Mouse (Mus musculus): Measurements from ENCODE around the gene Plxnd1. TPM values are rescaled to one million over a fixed set of nuclear protein-coding genes. Genes with fewer than 3 reads are reported as not detected.
A peak's percentile ranks its signal among the peaks of the same experiment; 100 is the strongest.

Gene Plxnd1
- polyA plus RNA-seq (2016; fragmentation: Nextera tagmentation; extraction: Ambion mirVana): 24.6 and 28.5 TPM in 2 replicates

- Histone ChIP-seq H3K27me3 (ENCODE audit: insufficient read depth, poor library complexity, severe bottlenecking) (peaks cover 72% of the 10 kb centered on the region), H3K4me1 (replicated peaks) (peaks cover 88% of the 10 kb centered on the region), H3K27ac (peak within 1 kb of the TSS; percentile 81), H3K9me3 (no peaks in the 10 kb centered on the region), H3K36me3 (no peaks in the 10 kb centered on the region), H3K4me3 (peak within 1 kb of the TSS; percentile 60)
- WGBS: 1% methylated on average over 49 of the region's 51 CpGs
- DNase-seq (ENCODE audit: low spot score): peak; percentile 91
Measured at GRCm38 (mm10) chr6:115994877-115995520, at the start of gene Plxnd1. Gene Plxnd1 (minus strand): TSS chr6:115995005.

DNA sequence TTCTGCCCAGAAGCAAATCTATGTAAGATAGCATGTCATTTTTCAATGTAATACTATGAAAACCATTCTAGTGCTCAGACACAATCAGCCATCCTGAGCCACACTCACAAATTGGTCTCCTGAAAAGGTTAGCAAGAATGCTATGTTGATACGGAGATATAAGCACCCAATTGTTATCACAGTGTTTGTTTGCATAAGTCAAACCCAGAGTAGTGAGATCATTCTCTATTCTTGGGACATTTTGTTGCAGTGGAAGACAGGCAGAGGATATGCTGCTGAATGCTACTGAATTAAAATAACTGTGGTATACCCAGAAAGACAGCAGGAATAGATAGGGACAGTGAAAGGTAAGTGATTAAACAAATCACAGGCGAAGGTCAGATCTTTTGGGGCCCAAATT lies 49.2 kb upstream of the Plxnd1 start:
- 66% methylated on average over 2 of the region's 2 CpGs for WGBS
- Histone ChIP-seq H3K9me3 (peaks cover 3% of the 10 kb centered on the region), H3K27me3 (ENCODE audit: insufficient read depth, poor library complexity, severe bottlenecking) (no peaks in the 10 kb centered on the region), H3K4me1 (replicated peaks) (peaks cover 14% of the 10 kb centered on the region), H3K36me3 (peaks cover 13% of the 10 kb centered on the region), H3K4me3 (no peak overlapping the region), H3K27ac (0 out of 2 replicates have a peak overlapping the region, but pooled peaks have one; percentile 37)
- no peak for DNase-seq (ENCODE audit: low spot score)

DNA sequence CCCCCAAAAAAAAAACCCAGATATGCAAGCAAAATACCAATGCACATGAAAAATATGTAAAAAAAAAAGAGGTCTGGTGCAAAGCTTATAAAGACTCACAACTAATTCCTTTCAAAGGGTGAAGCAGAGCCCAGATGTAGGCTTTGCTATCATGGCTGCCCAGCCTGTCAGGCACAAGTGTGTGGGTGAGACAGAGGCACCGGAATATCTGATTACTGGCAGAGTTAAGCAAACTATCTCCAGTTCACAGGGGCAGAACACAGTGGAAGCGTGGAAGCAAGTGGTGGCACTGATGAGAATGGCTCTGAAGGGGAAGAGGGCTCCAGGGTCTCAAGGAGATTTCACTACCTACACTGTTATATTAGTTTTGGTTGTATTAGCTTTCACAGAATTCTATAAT lies 43.4 kb upstream of the Plxnd1 start:
- Histone ChIP-seq H3K4me1 (replicated peaks) (0 out of 2 replicates have a peak, but pooled peaks cover under 1% of the 10 kb centered on the region), H3K36me3 (peaks cover 10% of the 10 kb centered on the region), H3K9me3 (peaks cover 3% of the 10 kb centered on the region), H3K27ac (no peak overlapping the region), H3K4me3 (no peak overlapping the region), H3K27me3 (ENCODE audit: insufficient read depth, poor library complexity, severe bottlenecking) (no peaks in the 10 kb centered on the region)
- 91% methylated on average over 2 of the region's 2 CpGs for WGBS
- no peak for DNase-seq (ENCODE audit: low spot score)

- H3K4me3 ChIP-seq: no peak overlapping the region
- WGBS: 89% methylated on average over 5 of the region's 5 CpGs
Measured at GRCm38 (mm10) chr6:116037281-116037831, 42.6 kb upstream of the Plxnd1 start.

GRCm38 (mm10) chr6:116036555-116036954 lies 41.8 kb upstream of the Plxnd1 start:
- no peak for DNase-seq (ENCODE audit: low spot score)
- no peaks in the 10 kb centered on the region for H3K4me1 ChIP-seq (replicated peaks)
- no peaks in the 10 kb centered on the region for H3K27me3 ChIP-seq (ENCODE audit: insufficient read depth, poor library complexity, severe bottlenecking)
- H3K4me3 ChIP-seq: no peak overlapping the region
- H3K27ac ChIP-seq: no peak overlapping the region
- 88% methylated on average over 2 of the region's 2 CpGs for WGBS
- no peaks in the 10 kb centered on the region for H3K9me3 ChIP-seq
- no peaks in the 10 kb centered on the region for H3K36me3 ChIP-seq

More at GRCm38 (mm10) chr6:116037281-116037831, 42.6 kb upstream of the Plxnd1 start:
- Histone ChIP-seq H3K36me3 (peaks cover 3% of the 10 kb centered on the region; the same call in 1 of the 2 replicates), H3K27ac (no peak overlapping the region), H3K9me3 (no peaks in the 10 kb centered on the region), H3K4me1 (replicated peaks) (no peaks in the 10 kb centered on the region), H3K27me3 (ENCODE audit: insufficient read depth, poor library complexity, severe bottlenecking) (no peaks in the 10 kb centered on the region)
- no peak for DNase-seq (ENCODE audit: low spot score)

DNA sequence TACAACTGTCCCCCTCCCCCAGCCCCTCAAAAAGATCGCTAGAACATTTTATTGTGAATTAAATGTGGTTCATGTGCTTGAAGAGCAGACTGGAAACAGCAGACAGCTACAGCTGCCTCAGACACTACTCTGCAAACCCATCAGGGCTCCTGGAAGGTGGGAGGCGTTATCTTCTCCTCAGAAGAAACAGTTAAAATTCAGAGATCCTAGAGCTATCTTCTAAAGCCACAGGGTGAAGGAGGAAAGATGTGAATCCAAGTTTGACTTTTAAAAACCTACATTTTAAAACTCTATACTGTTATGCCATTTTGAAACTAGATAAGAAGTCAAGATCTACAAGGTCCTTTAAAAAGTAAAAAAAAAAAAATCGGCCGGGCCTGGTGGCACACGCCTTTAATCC lies 36.2 kb upstream of the Plxnd1 start:
- Histone ChIP-seq H3K36me3 (peaks cover 10% of the 10 kb centered on the region; the same call in 1 of the 2 replicates), H3K4me3 (no peak overlapping the region), H3K27me3 (ENCODE audit: insufficient read depth, poor library complexity, severe bottlenecking) (no peaks in the 10 kb centered on the region), H3K9me3 (no peaks in the 10 kb centered on the region), H3K27ac (no peak overlapping the region), H3K4me1 (replicated peaks) (no peaks in the 10 kb centered on the region)
- 90% methylated on average over 5 of the region's 5 CpGs for WGBS
- DNase-seq (ENCODE audit: low spot score): no peak

DNA sequence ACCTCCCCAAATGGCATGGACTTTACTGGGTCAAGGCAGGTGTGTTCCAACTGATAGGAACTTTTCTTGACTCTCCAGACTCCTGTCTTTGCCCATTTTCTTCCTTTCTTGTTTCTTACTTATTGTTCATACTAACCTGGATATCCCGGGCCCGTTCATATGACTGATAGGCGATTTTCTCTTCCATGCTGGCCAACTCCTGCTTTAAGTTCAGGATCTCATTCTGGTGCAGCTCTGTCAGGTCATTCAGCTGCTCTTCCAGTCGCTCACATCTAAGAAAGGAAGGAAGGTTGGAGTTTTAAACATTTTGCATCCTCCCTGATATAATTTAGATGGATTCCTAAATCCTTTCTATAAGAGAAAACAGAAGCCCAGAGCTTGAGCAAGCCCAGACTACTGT lies 29.9 kb upstream of the Plxnd1 start:
- H3K27me3 ChIP-seq (ENCODE audit: insufficient read depth, poor library complexity, severe bottlenecking): no peaks in the 10 kb centered on the region
- no peak overlapping the region for H3K27ac ChIP-seq
- no peaks in the 10 kb centered on the region for H3K4me1 ChIP-seq (replicated peaks)
- peaks cover 52% of the 10 kb centered on the region for H3K36me3 ChIP-seq
- H3K4me3 ChIP-seq: no peak overlapping the region
- no peak for DNase-seq (ENCODE audit: low spot score)
- 88% methylated on average over 4 of the region's 4 CpGs for WGBS
- H3K9me3 ChIP-seq: peaks cover 8% of the 10 kb centered on the region

- Histone ChIP-seq H3K4me3 (no peak overlapping the region), H3K27me3 (ENCODE audit: insufficient read depth, poor library complexity, severe bottlenecking) (no peaks in the 10 kb centered on the region), H3K4me1 (replicated peaks) (no peaks in the 10 kb centered on the region), H3K27ac (no peak overlapping the region), H3K9me3 (peaks cover 8% of the 10 kb centered on the region), H3K36me3 (peaks cover 50% of the 10 kb centered on the region)
- 87% methylated on average over 9 of the region's 9 CpGs for WGBS
- no peak for DNase-seq (ENCODE audit: low spot score)
Measured at GRCm38 (mm10) chr6:116021961-116022485, 27.2 kb upstream of the Plxnd1 start.

DNA sequence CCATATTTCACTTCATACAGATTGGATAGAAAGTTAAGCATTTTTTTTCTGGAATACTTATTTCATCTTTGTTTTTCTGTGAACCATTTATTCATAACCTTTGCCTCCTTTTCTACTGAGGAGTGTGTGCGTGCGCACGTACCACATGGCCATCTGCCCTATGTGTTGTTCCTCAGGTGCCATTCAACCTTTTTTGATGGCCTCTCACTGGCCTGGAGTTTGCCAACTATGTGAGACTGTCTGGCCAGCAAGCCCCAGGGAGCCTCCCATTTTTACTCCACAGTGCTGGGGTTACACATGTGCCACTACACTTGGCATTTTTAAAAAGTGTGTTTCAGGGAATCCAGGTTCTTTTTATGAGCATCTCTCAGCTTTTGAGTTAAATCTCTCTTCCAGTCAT lies 21.1 kb upstream of the Plxnd1 start:
- H3K36me3 ChIP-seq: peaks cover 21% of the 10 kb centered on the region
- H3K4me3 ChIP-seq: no peak overlapping the region
- peaks cover 6% of the 10 kb centered on the region for H3K4me1 ChIP-seq (replicated peaks)
- DNase-seq (ENCODE audit: low spot score): no peak
- H3K9me3 ChIP-seq: no peaks in the 10 kb centered on the region
- no peak overlapping the region for H3K27ac ChIP-seq
- no peaks in the 10 kb centered on the region for H3K27me3 ChIP-seq (ENCODE audit: insufficient read depth, poor library complexity, severe bottlenecking)
- 94% methylated on average over 3 of the region's 3 CpGs for WGBS

GRCm38 (mm10) chr6:116014111-116014510 lies 19.3 kb upstream of the Plxnd1 start:
- H3K27me3 ChIP-seq (ENCODE audit: insufficient read depth, poor library complexity, severe bottlenecking): no peaks in the 10 kb centered on the region
- H3K4me3 ChIP-seq: no peak overlapping the region
- H3K4me1 ChIP-seq (replicated peaks): peaks cover 6% of the 10 kb centered on the region
- no peaks in the 10 kb centered on the region for H3K9me3 ChIP-seq
- H3K27ac ChIP-seq: no peak overlapping the region
- no peak for DNase-seq (ENCODE audit: low spot score)
- H3K36me3 ChIP-seq: 0 out of 2 replicates have a peak, but pooled peaks cover 5% of the 10 kb centered on the region
- WGBS: 91% methylated on average over 6 of the region's 6 CpGs

DNA sequence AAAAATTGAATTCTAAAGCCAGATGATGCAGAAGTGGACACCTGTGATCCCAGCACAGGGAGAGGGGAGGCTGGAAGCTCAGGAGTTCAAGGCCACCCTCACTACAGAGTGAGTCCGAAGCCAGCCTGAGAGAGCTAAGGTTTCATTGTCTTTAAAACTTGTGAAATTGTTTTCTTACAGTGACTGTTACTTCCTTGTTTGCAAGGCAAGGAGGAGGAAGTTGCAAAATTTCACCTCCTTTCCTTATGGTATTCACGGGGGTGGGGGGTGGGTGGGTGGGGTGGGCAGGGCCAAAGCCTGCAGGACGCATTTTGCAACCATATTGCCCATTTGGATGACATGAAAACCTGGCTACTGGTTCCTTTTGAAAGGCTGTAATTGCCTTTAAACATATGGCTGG lies 18.9 kb upstream of the Plxnd1 start:
- no peak overlapping the region for H3K4me3 ChIP-seq
- DNase-seq (ENCODE audit: low spot score): no peak
- H3K27me3 ChIP-seq (ENCODE audit: insufficient read depth, poor library complexity, severe bottlenecking): no peaks in the 10 kb centered on the region
- whole genome bisulfite sequencing: 77% methylated on average over 3 of the region's 3 CpGs
- H3K4me1 ChIP-seq (replicated peaks): peaks cover 6% of the 10 kb centered on the region
- H3K36me3 ChIP-seq: 0 out of 2 replicates have a peak, but pooled peaks cover 1% of the 10 kb centered on the region
- H3K9me3 ChIP-seq: no peaks in the 10 kb centered on the region
- no peak overlapping the region for H3K27ac ChIP-seq

DNA sequence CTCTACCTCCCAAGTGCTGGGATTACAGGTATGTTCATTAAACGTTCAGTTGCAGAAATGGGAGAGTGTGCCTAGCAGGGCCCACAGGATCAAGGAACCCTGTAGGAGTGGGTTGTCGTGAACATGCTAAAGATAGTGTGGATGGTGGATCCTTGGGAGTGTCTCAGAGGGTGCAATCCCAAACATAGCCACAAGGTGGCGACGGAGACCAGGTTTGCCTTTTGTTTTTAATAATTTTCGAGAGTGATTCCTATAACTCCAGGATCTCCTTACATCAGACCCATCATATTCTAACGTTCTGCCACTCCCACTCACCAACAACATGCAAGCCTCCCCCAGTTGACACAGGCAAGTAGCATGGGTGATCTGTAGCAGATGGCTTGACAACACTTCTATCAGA lies 15.7 kb upstream of the Plxnd1 start:
- peak; percentile 82 for DNase-seq (ENCODE audit: low spot score)
- Histone ChIP-seq H3K9me3 (no peaks in the 10 kb centered on the region), H3K27ac (no peak overlapping the region), H3K27me3 (ENCODE audit: insufficient read depth, poor library complexity, severe bottlenecking) (peaks cover 15% of the 10 kb centered on the region; the same call in 1 of the 2 replicates), H3K4me1 (replicated peaks) (peaks cover 31% of the 10 kb centered on the region), H3K4me3 (no peak overlapping the region), H3K36me3 (no peaks in the 10 kb centered on the region)
- 6% methylated on average over 6 of the region's 6 CpGs for WGBS

GRCm38 (mm10) chr6:116009426-116009825 lies 14.6 kb upstream of the Plxnd1 start:
- H3K4me1 ChIP-seq (replicated peaks): peaks cover 38% of the 10 kb centered on the region
- H3K9me3 ChIP-seq: no peaks in the 10 kb centered on the region
- H3K36me3 ChIP-seq: no peaks in the 10 kb centered on the region
- no peak for DNase-seq (ENCODE audit: low spot score)
- H3K27ac ChIP-seq: no peak overlapping the region
- H3K4me3 ChIP-seq: no peak overlapping the region
- 50% methylated on average over 12 of the region's 12 CpGs for WGBS
- peaks cover 15% of the 10 kb centered on the region; the same call in 1 of the 2 replicates for H3K27me3 ChIP-seq (ENCODE audit: insufficient read depth, poor library complexity, severe bottlenecking)
